Mouse (Mus musculus): Measurements from ENCODE around the gene Ppp3cb.

Ppp3cb gene

DNA sequence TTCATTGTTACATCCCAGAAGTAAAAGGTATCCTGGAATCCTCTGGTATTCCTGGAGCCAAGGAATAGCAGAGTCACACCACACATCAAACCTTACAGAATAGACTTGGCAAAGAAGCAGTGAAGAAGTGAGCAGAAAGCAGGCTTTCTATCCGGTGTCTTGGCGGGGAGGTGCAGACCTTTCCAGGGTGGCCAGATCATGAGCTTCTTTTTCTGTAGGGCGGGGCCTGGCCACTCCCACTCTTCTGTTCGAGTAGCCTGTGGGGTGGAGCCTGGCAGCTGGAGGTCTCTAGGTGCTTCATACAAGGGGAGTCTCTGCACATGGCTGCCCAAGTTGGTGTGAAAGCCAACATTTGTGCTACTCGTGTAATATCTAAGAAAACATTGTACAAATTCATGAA, 65.2 kb downstream of the Ppp3cb start:
- DNase-seq (ENCODE audit: extremely low spot score, low spot score) = no peak

DNA sequence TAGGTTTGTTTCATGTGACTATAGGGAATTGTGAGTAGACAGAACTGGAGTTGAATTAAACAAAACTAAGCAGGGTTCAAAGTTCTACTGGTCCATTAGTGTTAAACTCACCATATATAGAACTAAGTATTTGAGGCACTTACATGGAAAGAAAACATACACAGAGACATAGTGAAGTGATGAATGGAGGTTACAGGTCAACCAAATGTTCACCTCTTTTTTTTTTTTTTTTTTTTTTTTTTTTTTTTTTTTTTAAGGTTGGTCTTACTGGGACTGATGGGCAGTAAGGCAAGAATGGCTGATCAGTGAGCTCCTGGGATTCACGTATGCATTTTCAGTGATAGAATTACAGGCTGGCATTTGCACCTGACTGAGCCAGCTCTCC, 66.2 kb downstream of the Ppp3cb start:
- no peak for DNase-seq (ENCODE audit: extremely low spot score, low spot score)

DNA sequence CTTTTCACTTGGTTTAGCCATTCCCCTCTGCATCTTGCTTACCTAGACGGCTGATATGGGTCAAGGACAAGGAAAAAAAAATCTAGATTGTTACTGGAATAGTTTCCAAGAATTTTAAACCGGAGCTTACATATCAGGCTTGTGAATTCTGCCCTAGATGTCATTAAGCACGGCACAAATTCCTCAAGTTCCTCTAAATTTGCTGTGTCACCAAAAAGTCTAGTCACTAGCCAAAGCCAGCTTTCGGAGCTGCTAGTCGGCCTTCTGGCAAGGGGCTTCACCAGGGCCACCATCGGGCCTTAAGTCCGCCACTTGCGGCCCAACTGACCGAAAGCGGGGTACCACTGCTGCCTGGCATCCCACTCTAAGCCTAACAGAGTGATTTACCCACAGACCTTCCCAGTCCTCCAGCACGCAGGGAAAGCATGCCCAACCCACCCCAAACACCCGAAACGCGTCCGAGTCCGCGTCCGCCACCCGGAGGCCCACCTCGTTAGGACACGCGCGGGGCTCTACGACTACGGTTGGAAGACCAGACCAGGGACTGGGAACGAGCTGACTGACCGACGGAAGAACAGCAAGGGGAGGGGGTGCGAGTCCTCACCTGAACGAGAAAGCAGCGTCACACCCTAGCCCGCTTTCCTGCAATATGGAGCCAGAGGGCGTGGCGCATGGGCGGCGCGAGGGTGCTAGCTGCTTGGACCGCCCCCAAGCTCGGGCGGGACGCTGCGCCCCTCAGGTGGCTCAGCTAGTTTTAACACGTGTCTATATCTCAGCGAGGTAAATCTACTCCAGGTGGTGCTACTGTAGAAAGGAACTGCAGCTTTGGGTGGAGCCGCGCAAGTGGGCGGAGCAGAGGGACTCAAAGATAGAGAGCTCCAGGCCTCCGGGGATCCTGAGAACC, 66.8 kb downstream of the Ppp3cb start, which contains the start of gene Anxa7:
TSS of gene Anxa7 (minus strand) at position 843 of the 904 bp plus-strand sequence.
- DNase-seq (ENCODE audit: extremely low spot score, low spot score) = peak; percentile 78

DNA sequence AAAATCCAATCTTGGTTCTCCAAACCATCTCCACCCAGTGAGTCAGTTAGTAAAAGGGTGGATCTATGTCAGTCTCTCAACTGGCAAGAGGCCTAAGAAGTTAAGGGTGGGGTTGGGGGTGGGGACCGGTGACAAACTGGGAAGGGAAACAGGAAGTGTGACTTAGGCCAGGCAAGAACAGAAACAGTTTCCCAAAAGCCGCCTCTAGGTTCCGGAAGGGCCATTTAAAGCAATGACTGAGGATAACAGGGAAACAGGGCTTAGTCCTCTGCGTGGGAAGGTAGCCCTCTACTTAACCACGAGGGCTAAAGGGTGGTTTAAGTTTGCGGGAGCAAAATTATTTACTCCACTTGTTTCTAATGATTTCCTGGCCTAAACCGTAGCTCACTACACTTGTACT, 67.6 kb downstream of the Ppp3cb start:
- no peak for DNase-seq (ENCODE audit: extremely low spot score, low spot score)

DNA sequence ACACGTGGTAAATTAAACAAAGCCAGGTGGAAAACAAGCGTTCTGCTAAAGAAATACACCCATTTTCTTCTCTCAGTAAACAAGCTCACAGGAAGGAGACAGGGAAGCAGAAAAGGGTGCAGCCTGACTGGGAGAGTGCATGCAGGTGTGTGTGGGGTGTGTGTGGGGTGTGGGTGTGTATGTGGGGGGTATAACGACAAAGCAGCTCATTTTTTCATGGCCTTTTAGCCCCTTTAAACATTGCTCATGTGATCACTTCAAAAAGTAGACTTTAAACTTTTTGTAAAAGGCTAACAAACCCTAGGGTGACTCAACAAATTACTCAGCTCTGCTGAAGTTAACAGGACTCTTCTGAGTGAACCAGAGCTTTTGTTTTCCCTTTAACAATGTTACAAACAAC, 68.0 kb downstream of the Ppp3cb start:
- no peak for DNase-seq (ENCODE audit: extremely low spot score, low spot score)

GRCm38 (mm10) chr14:20477261-20478025, 68.9 kb downstream of the Ppp3cb start:
- DNase-seq (ENCODE audit: extremely low spot score, low spot score) = no peak

DNA sequence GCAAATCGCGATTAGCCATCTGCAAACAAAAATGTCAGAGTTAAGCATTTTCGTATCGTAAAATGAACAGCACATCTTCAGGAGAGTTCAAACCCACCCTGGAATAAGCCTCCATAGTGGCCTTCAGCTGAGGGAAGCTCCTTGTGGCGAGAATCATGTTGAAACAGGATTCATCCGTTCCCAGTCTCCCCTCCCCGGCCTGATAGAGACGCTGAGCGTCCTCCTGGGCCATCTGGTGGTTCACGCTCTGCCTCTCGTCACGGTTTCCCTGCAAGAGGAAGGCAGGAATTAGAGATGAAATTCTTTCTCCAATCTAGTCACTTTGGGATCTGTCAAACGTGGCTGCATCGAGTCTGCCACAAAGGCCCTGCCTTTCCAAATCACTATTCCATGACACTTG, 86.2 kb downstream of the Ppp3cb start:
- no peak for DNase-seq (ENCODE audit: extremely low spot score, low spot score)

DNA sequence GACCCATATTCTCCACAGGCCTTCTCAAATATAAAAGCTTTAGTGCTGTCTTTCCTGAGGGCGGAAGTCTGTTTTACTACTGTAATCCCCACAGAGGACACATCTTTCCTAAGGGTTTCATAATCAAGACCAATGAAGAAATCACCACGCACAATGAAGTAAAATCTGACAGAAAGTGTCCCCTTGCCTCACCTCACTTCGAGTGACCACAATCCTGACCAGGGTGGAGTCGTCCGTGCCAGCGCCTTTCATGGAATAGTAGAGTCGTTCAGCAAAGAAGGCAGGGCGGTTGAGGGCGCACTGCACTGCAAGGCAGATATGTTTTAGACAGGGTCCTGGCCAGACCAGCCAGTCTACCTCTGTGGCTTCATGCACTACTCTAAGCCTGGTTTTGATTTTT, 88.0 kb downstream of the Ppp3cb start:
- no peak for DNase-seq (ENCODE audit: extremely low spot score, low spot score)

- DNase-seq (ENCODE audit: extremely low spot score, low spot score) = no peak
These were observed 93.4 kb downstream of the Ppp3cb start for GRCm38 (mm10) chr14:20452929-20453328.

DNA sequence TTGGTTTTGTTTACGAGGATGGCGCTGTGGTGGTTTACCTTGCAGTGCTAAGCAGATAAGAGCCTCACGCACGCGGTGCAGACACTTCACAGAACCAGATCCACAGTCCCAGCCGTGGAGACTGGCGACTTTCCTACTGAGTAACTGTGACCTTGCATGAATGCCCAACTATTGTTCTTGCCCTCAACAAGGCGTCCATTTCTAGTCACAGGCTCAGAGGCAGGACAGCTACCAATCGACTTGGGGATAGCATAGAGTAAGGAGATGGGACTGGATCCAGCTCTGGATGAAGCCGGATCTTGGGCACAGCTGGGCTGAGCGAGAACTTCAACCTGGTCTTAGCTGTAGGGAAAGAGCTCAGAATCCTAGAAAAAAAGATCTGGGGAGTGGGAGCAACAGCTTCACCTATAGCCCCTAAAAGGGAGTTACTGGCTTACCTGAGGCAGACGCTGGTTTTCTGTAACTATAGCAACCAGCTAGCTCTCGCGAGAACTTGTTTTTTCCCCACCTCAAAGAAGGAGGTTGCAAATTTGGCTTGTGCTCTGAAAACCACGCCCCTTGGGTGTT, 94.5 kb downstream of the Ppp3cb start, which contains the start of gene Cfap70:
TSS of gene Cfap70 (minus strand) at position 462 of the 567 bp plus-strand sequence.
- DNase-seq (ENCODE audit: extremely low spot score, low spot score) = peak; percentile 52

DNA sequence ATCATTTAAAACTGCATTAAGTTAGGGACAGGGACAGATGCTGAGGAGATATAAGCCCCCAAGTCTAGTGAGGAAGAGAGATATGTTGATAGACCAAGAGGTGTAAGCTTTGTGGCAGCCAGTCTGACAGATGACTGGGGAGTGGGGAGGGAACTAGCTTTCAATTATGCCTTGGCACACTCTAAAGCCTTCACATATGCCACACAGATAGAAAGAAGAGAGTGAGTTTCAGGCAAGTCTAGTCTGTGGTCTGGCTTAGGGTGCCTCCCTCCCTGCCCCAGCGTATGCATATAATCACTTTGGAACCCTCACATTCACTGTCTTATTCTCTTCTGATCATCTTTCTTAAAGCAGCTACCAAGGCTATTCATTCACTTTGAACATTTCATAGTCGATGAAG, 95.1 kb downstream of the Ppp3cb start:
- DNase-seq (ENCODE audit: extremely low spot score, low spot score) = no peak
